Mouse (Mus musculus) megakaryocyte progenitor cell, adult 5-6 weeks (primary cell): Measurements from ENCODE around the gene Ciao1. TPM values are rescaled to one million over a fixed set of nuclear protein-coding genes. Genes with fewer than 3 reads are reported as not detected.
"Not testable (repeated sequence)": the region's sequence is repeated elsewhere in the genome, so short reads cannot be mapped to it uniquely, and the experiment has no call there.

Experiments
- ATAC-seq: replicated peaks from 2 replicates; pipeline ENCODE4 v1.8.0; 2016; ENCODE audit warnings: mild to moderate bottlenecking, moderate TSS enrichment, inconsistent platforms; ENCODE audit not compliant: poor library complexity
- total RNA-seq, 2 experiments: library from RNA; stranded (forward) in 1 of 2; stranded (reverse) in 1 of 2; fragments of 157-497, 149-512 nt in 1 of 2; fragments of 200-1000 nt in 1 of 2; gene quantifications; 2 replicates each; pipeline versions ENCODE4 v1.2.3 to v1.2.4; 2015 to 2017

Gene Ciao1
- total RNA-seq, 2 experiments from 2014 or later, result 30.3 to 36.6 TPM

DNA sequence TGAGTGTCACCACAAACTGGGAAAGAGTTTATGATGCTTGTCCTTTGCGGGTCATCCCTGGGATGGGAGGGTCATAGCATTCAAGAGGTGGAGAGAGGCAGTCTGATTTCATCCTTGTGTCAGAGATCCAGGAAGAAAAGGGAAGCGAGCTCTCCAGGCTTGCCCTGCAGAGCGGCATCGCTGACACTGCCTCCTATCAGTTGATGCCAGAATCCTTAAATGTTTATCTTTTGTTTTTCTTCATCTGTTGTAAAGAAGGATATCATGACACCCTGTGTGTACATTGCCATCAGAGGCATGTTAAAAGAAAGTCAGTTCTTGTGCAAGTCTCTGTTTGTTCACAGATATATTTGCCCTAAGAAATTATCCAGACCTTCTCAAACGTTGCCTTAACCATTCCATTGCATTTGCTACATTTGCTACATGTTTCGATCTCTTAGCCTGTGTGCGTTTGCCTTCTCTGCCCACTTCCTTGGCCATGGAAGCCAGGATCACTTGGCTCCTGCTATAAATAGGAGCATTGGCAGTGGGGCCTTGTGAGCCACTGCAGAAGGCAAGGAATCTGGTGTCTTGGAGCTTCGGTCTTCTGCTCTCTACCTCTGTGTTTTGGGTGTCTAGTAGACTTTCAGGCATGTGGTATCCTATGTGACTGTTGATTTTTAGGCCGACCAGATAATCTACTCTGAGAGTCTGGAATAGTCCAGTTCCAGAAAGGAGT, 2.8 kb upstream of the Ciao1 start:
- ATAC-seq, result no peak

GRCm38 (mm10) chr2:127248334-127249004, 853 bp upstream of the Ciao1 start:
- peak; percentile 38 for ATAC-seq

GRCm38 (mm10) chr2:127240065-127240464, 7.6 kb downstream of the Ciao1 start:
- ATAC-seq, result no peak

- ATAC-seq, result no peak
Measured at GRCm38 (mm10) chr2:127237897-127238610, 9.6 kb downstream of the Ciao1 start.

- no peak for ATAC-seq
Measured at GRCm38 (mm10) chr2:127225261-127225660, 22.4 kb downstream of the Ciao1 start.

- no peak for ATAC-seq
Measured at GRCm38 (mm10) chr2:127217746-127218145, 29.9 kb downstream of the Ciao1 start.

GRCm38 (mm10) chr2:127210701-127211100, 36.9 kb downstream of the Ciao1 start:
- ATAC-seq, result no peak

- no peak for ATAC-seq
Measured at GRCm38 (mm10) chr2:127208452-127208769, 39.2 kb downstream of the Ciao1 start.

GRCm38 (mm10) chr2:127207547-127208451, 39.8 kb downstream of the Ciao1 start, which contains the start of the genes 1810024B03Rik and Snrnp200:
1810024B03Rik (minus strand) TSS chr2:127208280.
Snrnp200 (plus strand) TSS chr2:127208386.
- ATAC-seq, result peak; percentile 97

GRCm38 (mm10) chr2:127206916-127207315, 40.7 kb downstream of the Ciao1 start:
- no peak for ATAC-seq

GRCm38 (mm10) chr2:127205936-127206335, 41.7 kb downstream of the Ciao1 start:
- ATAC-seq, result not testable (repeated sequence)

GRCm38 (mm10) chr2:127204932-127205331, 42.7 kb downstream of the Ciao1 start:
- ATAC-seq, result peak; percentile 43; the same call in 1 of the 2 replicates

Other genes with a start within 250 kb of the Ciao1 start
- 8.3 and 10.6 TPM in 2 replicates for gene Ap4e1, start 239.1 kb downstream of the Ciao1 start, total RNA-seq (2015)
- gene Ap4e1, start 239.1 kb downstream of the Ciao1 start, total RNA-seq (2017), result 17.1 and 20.6 TPM in 2 replicates
- 37.0 and 38.7 TPM in 2 replicates for gene Blvra, start 177.2 kb downstream of the Ciao1 start, total RNA-seq (2015)
- 30.9 and 42.2 TPM in 2 replicates for gene Blvra, start 177.2 kb downstream of the Ciao1 start, total RNA-seq (2017)
- gene Ncaph, start 113.9 kb downstream of the Ciao1 start, total RNA-seq (2015), result 49.5 and 53.5 TPM in 2 replicates
- 57.3 and 58.7 TPM in 2 replicates for gene Ncaph, start 113.9 kb downstream of the Ciao1 start, total RNA-seq (2017)
- gene Itpripl1, start 104.4 kb downstream of the Ciao1 start, total RNA-seq (2015), result 17.5 and 18.7 TPM in 2 replicates
- 20.4 and 23.3 TPM in 2 replicates for gene Itpripl1, start 104.4 kb downstream of the Ciao1 start, total RNA-seq (2017)
- gene 1810024B03Rik, start 39.5 kb downstream of the Ciao1 start, total RNA-seq (2015), result 1.9 and 3.6 TPM in 2 replicates
- 2.4 and 3.3 TPM in 2 replicates for gene 1810024B03Rik, start 39.5 kb downstream of the Ciao1 start, total RNA-seq (2017)
- 57.5 and 62.1 TPM in 2 replicates for gene Snrnp200, start 39.4 kb downstream of the Ciao1 start, total RNA-seq (2015)
- gene Snrnp200, start 39.4 kb downstream of the Ciao1 start, total RNA-seq (2017), result 146 and 186 TPM in 2 replicates
- 8.8 and 14.8 TPM in 2 replicates for gene Tmem127, start 92 bp upstream of the Ciao1 start, total RNA-seq (2015)
- gene Tmem127, start 92 bp upstream of the Ciao1 start, total RNA-seq (2017), result 27.0 and 28.1 TPM in 2 replicates
- gene Stard7, start 22.4 kb upstream of the Ciao1 start, total RNA-seq (2015), result 69.5 and 79.9 TPM in 2 replicates
- 134 and 138 TPM in 2 replicates for gene Stard7, start 22.4 kb upstream of the Ciao1 start, total RNA-seq (2017)
- 76.0 and 76.5 TPM in 2 replicates for gene Dusp2, start 88.3 kb upstream of the Ciao1 start, total RNA-seq (2015)
- 83.2 and 90.0 TPM in 2 replicates for gene Dusp2, start 88.3 kb upstream of the Ciao1 start, total RNA-seq (2017)
- gene Astl, start 90.8 kb upstream of the Ciao1 start, total RNA-seq (2015), result 0.15 and 0.30 TPM in 2 replicates
- gene Astl, start 90.8 kb upstream of the Ciao1 start, total RNA-seq (2017), result 0.24 TPM in 1 of 2 replicates, not detected in the other
- gene Adra2b, start 115.4 kb upstream of the Ciao1 start, total RNA-seq (2015), result not detected in 2 replicates
- not detected in 2 replicates for gene Adra2b, start 115.4 kb upstream of the Ciao1 start, total RNA-seq (2017)
- not detected in 2 replicates for gene Gpat2, start 177.4 kb upstream of the Ciao1 start, total RNA-seq (2015)
- gene Gpat2, start 177.4 kb upstream of the Ciao1 start, total RNA-seq (2017), result 0.12 TPM in 1 of 2 replicates, not detected in the other
- gene Fahd2a, start 196.7 kb upstream of the Ciao1 start, total RNA-seq (2015), result 23.5 and 23.7 TPM in 2 replicates
- gene Fahd2a, start 196.7 kb upstream of the Ciao1 start, total RNA-seq (2017), result 5.7 and 6.9 TPM in 2 replicates